Mouse (Mus musculus) hematopoietic stem cell, adult 5-6 weeks (primary cell): Measurements from ENCODE around the gene Blmh. TPM values are rescaled to one million over a fixed set of nuclear protein-coding genes. Genes with fewer than 3 reads are reported as not detected.

Experiments
- ATAC-seq, 2 experiments: fragments of 125-278 bp in 1 of 2; replicated peaks in 1 of 2; 2 replicates each; pipeline ENCODE4 v1.8.0; 2016 to 2017; ENCODE audit warnings: inconsistent platforms in 2 of 2, mild to moderate bottlenecking in 2 of 2, moderate number of reproducible peaks in 2 of 2, low read depth in 1 of 2, moderate TSS enrichment in 1 of 2; ENCODE audit not compliant: low FRiP score in 2 of 2, poor library complexity in 2 of 2, severe bottlenecking in 2 of 2, insufficient read depth in 1 of 2, low TSS enrichment in 1 of 2
- total RNA-seq: library from RNA; stranded (forward); fragments of 172-1452, 232-1000 nt; gene quantifications from 2 replicates; pipeline ENCODE4 v1.2.3, GENCODE M21; 2017

Gene Blmh
- total RNA-seq, 1 experiment from 2014 or later = 167 TPM

DNA sequence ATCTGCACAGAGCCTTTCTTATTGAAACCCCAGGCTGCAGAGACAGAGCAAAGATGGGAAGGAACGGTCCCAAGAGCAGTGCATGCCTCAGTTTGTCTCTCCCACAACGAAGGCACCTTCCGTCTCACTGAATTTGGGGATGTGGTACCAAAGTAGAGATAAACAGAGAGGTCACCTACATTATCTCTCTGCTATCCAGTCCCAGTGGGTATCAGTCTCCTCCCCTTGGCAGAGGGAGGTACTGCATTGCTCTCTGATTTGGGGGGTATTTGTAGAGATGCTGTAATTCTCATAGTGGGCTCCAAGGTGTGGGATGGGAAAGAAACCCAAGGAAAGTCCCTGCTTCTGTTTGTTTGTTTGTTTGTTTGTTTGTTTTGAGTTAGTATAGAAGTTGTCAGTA, 102.0 kb downstream of the Blmh start:
- ATAC-seq = no peak

DNA sequence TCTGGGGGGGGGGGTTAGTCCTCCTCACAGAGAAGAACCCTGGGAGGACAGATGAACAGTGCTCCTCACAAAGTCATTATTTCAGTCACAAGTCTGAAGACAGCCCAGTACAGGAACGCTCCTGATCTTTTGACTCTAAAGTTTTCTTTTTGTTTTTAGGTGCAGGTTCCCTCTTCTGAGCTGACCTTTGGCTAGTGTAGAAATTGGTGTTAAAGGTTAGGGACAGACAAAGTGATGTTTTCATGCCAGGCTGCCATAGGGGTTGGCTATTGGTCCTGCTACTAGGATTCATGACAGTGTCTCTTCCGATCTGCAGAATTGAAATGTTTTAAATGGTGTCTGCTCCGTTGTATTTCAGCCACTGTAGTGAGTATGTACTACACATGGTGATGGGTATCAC, 103.5 kb downstream of the Blmh start:
- no peak for ATAC-seq

DNA sequence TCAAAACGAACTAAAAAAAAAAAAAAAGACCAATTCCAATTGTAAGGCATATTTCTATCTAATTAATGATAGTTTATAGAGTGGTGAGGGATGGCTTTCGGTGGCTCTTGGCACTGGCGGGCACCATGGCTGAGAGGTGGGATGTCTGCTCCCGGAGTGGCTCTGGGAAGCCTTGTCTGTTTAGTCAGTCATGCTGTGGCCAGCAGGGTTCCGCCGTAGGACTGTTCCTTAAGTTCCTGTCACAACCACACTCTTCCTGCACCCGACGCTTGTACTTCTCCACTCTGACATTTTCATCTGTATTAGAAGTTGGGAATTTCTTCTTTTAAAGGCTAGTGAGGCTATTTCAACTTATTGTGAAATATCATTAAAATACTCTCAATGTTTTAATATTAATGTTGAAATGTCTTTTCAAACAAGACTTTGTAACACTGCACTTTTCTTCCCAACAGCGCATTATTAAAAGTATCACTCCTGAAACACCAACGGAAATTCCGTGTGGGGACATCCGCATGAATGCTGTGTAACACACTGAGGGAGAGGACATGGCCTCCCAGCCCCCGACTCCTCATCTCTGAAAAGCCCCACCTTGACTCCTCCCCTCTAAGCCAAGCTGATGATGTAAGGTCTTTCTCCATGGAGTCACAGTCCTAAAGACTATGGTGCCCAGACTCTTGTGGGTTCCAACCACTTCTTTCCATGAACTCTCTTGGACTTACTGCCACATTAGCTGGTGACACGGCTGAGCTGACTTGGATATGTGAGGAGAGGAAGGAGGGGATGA, 106.7 kb downstream of the Blmh start:
- ATAC-seq = 0 out of 4 replicates have a peak, but pooled peaks of 1 of the 2 experiments have one; percentile 64

Other genes with a start within 250 kb of the Blmh start
- not detected in 2 replicates for gene Trarg1, start 245.0 kb upstream of the Blmh start, total RNA-seq
- gene Gosr1, start 161.2 kb upstream of the Blmh start, total RNA-seq = 48.6 and 99.6 TPM in 2 replicates
- 10.4 and 16.8 TPM in 2 replicates for gene Cpd, start 77.8 kb upstream of the Blmh start, total RNA-seq
- gene Tmigd1, start 22.6 kb upstream of the Blmh start, total RNA-seq = not detected in 2 replicates
- not detected in 2 replicates for gene Slc6a4, start 73.8 kb downstream of the Blmh start, total RNA-seq
- gene Nsrp1, start 153.6 kb downstream of the Blmh start, total RNA-seq = 27.6 and 28.0 TPM in 2 replicates